Mouse (Mus musculus) megakaryocyte, adult 5-6 weeks (primary cell): ENCODE measurements at regions not wholly inside any gene's neighbourhood (a gene's known extent, or its start where the extent isn't known, plus 50 kb on each side); places are given as distances from the start of the nearest gene placed in this dataset.

Experiments
- ATAC-seq: 2 replicates; pipeline ENCODE4 v1.8.0; 2016; ENCODE audit warnings: mild to moderate bottlenecking, inconsistent platforms; ENCODE audit not compliant: poor library complexity, severe bottlenecking

DNA sequence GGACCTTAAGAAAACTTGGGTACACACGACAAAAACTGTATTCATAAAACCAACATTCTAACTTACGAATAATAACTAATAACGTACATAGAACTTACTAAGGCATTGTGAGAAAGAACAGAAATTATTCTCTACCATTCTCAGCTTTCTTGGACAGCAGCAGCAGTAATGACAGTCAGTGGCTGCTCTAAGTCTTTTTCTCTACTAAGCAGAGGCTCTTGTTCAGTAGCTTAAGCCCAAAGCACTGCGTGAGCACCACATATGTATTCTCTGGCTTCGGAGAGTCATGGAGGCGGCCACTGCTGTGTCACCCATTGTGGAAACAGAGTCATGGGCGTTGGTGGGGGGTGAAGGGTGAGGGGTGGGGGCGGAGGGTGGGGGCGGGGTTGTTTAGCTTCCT, 62.0 kb upstream of the Daam1 start:
- no peak for ATAC-seq

DNA sequence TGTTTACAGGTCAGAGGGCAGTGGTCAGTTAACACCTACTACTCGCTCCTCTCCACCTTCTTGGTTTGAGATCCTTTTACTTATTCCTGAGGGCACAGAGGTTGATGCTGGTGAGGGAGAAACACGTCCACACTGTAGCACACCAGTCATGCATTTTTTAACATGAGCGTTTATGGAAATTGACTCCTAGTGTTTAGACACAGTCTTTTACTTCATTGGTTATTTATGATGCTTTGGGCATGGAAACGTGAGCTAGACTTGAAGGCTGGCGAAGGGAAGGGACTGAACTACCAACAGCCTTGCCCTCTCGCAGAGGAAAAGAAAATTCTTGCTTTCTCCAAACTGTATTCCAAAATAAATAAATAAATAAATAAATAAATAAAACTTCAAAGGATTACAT, 61.6 kb upstream of the Daam1 start:
- ATAC-seq: no peak

DNA sequence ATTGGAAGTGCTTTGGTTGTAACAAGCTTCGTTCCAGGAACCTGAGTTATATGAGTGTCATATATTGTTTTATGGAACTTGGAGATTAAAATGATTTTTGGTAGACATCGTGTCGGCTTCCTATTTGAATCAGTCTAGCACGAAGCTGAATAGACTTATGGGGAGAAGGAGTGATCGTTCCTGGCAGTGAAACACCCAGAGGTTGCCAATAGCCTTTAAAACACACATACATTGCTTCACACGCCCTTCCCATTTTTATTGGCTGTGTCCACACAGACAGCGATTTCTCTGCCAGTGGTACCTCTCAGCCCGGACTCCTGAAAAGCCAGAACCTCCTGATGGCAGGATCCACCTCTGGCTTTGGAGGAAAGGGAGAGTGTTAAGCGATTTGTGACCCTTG, 57.0 kb upstream of the Daam1 start:
- no peak for ATAC-seq

DNA sequence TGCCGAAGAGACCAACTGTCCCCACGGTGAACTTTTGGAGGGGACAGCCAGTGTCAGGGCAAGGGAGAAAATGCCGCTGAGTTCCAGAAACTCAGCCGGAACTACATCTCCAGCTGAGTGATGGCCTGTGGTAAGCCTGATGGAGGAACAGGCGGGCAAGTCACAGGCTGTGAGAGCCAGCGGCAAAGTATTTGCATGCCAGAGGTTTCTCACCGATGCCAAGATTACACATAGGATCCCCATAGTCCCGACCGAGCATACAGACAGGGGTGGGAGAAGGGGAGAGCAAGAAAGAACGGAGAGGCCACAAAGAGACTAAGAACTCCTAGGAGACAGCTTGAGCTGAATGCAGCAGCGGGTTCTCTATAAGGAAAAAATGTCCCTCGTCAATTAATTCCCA, 55.8 kb upstream of the Daam1 start:
- no peak for ATAC-seq

DNA sequence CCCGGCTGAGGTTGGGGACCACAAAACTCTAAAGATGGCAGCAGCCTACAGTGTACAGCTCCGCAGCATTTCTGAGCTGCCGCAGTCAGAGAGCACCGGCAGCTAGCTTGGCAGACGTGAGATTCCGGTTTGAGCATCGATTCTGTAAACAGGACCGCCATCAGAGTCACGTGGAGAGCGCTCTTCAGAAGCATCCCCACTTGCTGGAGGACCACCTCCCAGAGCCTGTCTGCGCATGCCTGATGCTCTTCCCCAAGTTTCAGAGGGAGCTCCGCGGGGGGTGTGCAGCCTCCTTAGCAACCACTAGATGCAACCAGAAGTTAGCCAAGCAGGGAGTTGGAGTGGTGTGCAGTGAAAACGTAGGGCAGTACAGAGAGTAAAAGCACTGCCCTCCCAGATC, 52.7 kb upstream of the Daam1 start:
- no peak for ATAC-seq

DNA sequence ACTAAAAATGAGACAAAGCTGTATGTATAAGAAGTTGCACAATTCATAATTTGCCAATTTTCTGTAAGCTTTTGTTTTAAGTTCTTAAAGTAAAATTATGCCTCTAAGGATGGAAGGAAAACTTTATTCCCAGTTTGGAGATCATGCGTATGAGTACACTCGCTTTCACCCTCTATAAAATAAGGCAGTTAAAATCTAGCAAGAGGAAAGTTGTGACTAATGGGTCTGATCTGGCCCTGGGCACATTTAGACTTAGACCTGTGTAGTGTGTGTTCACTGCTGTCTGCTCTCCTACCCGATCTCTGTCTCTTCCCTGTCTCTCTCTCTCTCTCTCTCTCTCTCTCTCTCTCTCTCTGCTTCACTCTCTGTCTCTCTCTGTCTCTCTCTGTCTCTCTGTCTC, 51.9 kb upstream of the Daam1 start:
- ATAC-seq: no peak

DNA sequence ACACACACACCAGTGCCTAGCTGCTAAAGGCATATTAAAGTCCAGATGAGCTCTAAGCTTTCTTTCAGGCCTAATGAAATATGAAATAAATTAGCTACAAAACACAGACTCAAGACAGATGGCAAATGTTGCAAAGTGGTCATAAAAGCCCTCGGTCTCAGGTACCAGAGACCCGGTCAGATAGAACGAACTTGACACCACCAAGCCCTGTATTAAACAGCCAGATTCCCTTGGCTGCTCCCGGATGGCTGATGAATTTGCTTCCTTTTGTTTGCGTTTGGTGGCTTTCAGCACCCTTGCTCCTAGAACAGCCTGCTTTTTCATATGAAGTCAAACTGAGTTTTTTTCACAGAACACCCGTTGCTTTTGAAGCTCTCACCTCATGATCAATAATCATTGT, 51.5 kb upstream of the Daam1 start:
- ATAC-seq: no peak
